Mouse (Mus musculus) liver, embryonic 14.5 days (tissue): Measurements from ENCODE around the gene Vamp5. TPM values are rescaled to one million over a fixed set of nuclear protein-coding genes. Genes with fewer than 3 reads are reported as not detected.

Experiments
- ATAC-seq: fragments of 200-750 bp; cut with Nextera tagmentation; 2 replicates; pipeline ENCODE4 v1.8.0; 2017; ENCODE audit warnings: moderate number of reproducible peaks, mild to moderate bottlenecking, moderate library complexity; ENCODE audit not compliant: insufficient read depth
- DNase-seq, 3 experiments: peaks; one replicate each; pipeline ENCODE4 v3.0.0-alpha.2; 2012 to 2013; ENCODE audit warnings: low read depth in 3 of 3, low spot score in 3 of 3
- H3K27ac ChIP-seq: fragments of 300-500 bp; sonication (generic); 2 replicates; pipeline ENCODE4 v1.5.1; 2014; ENCODE audit warnings: moderate library complexity, mild to moderate bottlenecking, control low read depth, inconsistent platforms
- H3K27me3 ChIP-seq: fragments of 300-500 bp; sonication (generic); 2 replicates; pipeline ENCODE4 v1.6.1; 2014; ENCODE audit warnings: mild to moderate bottlenecking, low read length, moderate library complexity; ENCODE audit not compliant: control insufficient read depth, insufficient read depth
- H3K36me3 ChIP-seq: fragments of 300-500 bp; sonication (generic); replicated peaks from 2 replicates; pipeline ENCODE4 v1.6.1; 2014; ENCODE audit warnings: low read depth; ENCODE audit not compliant: control insufficient read depth, insufficient read depth
- H3K4me1 ChIP-seq, 2 experiments: fragments of 200-500 bp in 1 of 2; fragments of 300-500 bp in 1 of 2; sonication (generic) in 1 of 2; replicated peaks; 2 replicates each; pipeline ENCODE4 v1.6.1; 2012 to 2014; ENCODE audit warnings: antibody characterized with exemption in 1 of 2, inconsistent platforms in 1 of 2, low read length in 1 of 2; ENCODE audit not compliant: control insufficient read depth in 2 of 2, insufficient read depth in 2 of 2
- H3K4me2 ChIP-seq: fragments of 300-500 bp; sonication (generic); 2 replicates; pipeline ENCODE4 v1.6.1; 2014; ENCODE audit warnings: low read depth, mild to moderate bottlenecking, control low read depth, moderate library complexity
- H3K4me3 ChIP-seq, 2 experiments: fragments of 200-500 bp in 1 of 2; fragments of 300-500 bp in 1 of 2; sonication (generic) in 1 of 2; 2 replicates each; pipeline ENCODE4 v1.5.1; 2012 to 2014; ENCODE audit warnings: low read depth in 2 of 2, low read length in 2 of 2, mild to moderate bottlenecking in 2 of 2, control low read depth in 1 of 2, inconsistent platforms in 1 of 2, moderate library complexity in 1 of 2; ENCODE audit not compliant: insufficient read depth in 1 of 2
- H3K9ac ChIP-seq: fragments of 300-500 bp; sonication (generic); replicated peaks from 2 replicates; pipeline ENCODE4 v1.6.1; 2014; ENCODE audit warnings: mild to moderate bottlenecking, control low read depth, moderate library complexity
- H3K9me3 ChIP-seq: fragments of 300-500 bp; sonication (generic); 2 replicates; pipeline ENCODE4 v1.6.1; 2016; ENCODE audit warnings: low read length, mixed read lengths; ENCODE audit not compliant: control insufficient read depth
- CTCF ChIP-seq: IDR thresholded peaks from 2 replicates; pipeline ENCODE4 v1.5.1; 2016; ENCODE audit warnings: antibody characterized with exemption, low read depth, control low read depth
- EP300 ChIP-seq: IDR thresholded peaks from 2 replicates; pipeline ENCODE4 v1.6.1; 2016; ENCODE audit warnings: antibody characterized with exemption, low read depth
- WGBS: fragments of 180-500 bp; shearing (Covaris S2); extraction: QIAGEN DNeasy Blood & Tissue Kit; methylation state at CpG from one replicate; pipeline ENCODE4 v1.1.7; 2014; ENCODE audit not compliant: insufficient replicate concordance; 5-methylcytosine and 5-hydroxymethylcytosine counted together
- polyA plus RNA-seq, 2 experiments: library from polyadenylated mRNA; depleted of rRNA in 1 of 2; stranded (reverse) in 1 of 2; unstranded in 1 of 2; fragments of >200 nt; fragmentation: Nextera tagmentation in 1 of 2; extraction: Ambion mirVana in 1 of 2; gene quantifications; 2 replicates each; pipeline versions ENCODE4 v1.2.1 to v1.2.3; 2012 to 2014

Gene Vamp5
- polyA plus RNA-seq, 2 experiments, result 72.5 to 81.0 TPM

DNA sequence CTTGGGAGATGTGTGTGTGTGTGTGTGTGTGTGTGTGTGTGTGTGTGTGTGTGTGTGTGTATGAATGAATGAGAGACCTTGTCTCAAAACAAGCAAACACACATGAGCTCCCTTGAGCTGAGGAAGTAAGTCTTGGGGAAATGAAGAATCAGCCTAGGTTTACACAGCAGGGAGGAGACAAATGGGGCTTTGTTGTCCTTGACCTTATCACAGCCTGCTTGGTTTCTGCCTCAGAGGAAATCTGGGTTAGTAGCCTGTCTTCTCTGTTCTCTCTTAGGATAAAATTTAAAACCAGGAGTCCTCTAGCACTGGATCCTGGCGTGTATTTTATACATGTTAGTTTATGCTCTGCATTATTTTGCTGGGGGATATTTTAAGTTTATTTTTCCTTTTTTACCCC lies 39.5 kb upstream of the Vamp5 start:
- peaks cover 20% of the 10 kb centered on the region for H3K36me3 ChIP-seq
- no peak overlapping the region for H3K4me3 ChIP-seq
- H3K4me2 ChIP-seq, result no peak overlapping the region
- no peaks in the 10 kb centered on the region for H3K9me3 ChIP-seq
- ATAC-seq, result no peak
- 79% methylated on average over 1 of the region's 1 CpGs for WGBS
- no peak for TF ChIP-seq EP300
- no peak for TF ChIP-seq CTCF
- H3K27me3 ChIP-seq, result no peaks in the 10 kb centered on the region
- H3K9ac ChIP-seq, result no peak overlapping the region
- no peak for DNase-seq
- no peak overlapping the region for H3K27ac ChIP-seq
- peaks cover 13 to 23% of the 10 kb centered on the region in 2 experiments for H3K4me1 ChIP-seq

DNA sequence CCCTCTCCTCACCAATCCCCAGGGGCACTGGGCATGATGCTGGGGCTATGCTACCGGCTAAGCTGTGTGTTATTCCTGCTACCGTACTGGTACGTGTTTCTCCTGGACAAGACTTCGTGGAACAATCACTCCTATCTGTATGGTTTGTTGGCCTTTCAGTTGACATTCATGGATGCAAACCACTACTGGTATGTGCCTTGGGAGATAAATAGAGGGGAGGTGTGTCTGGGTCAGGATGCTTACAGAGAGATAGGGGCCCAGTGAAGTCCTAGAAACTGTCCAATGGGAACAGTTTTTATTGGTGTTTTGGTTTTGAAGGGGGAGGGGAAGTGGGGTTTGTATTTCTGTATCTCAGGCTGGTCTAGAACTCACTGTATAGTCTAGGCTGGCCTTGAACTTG lies 38.0 kb upstream of the Vamp5 start:
- no peaks in the 10 kb centered on the region for H3K27me3 ChIP-seq
- H3K4me3 ChIP-seq, result no peak overlapping the region
- ATAC-seq (peak; percentile 63), DNase-seq (no peak)
- peaks cover 17 to 26% of the 10 kb centered on the region in 2 experiments for H3K4me1 ChIP-seq
- 0 out of 2 replicates have a peak overlapping the region, but pooled peaks have one; percentile 3 for H3K9ac ChIP-seq
- 10% methylated on average over 4 of the region's 4 CpGs for WGBS
- peaks cover 6% of the 10 kb centered on the region for H3K36me3 ChIP-seq
- TF ChIP-seq CTCF (no peak), EP300 (peak; percentile 80)
- no peaks in the 10 kb centered on the region for H3K9me3 ChIP-seq
- H3K4me2 ChIP-seq, result peak overlapping the region; percentile 11
- peak overlapping the region; percentile 31 for H3K27ac ChIP-seq

DNA sequence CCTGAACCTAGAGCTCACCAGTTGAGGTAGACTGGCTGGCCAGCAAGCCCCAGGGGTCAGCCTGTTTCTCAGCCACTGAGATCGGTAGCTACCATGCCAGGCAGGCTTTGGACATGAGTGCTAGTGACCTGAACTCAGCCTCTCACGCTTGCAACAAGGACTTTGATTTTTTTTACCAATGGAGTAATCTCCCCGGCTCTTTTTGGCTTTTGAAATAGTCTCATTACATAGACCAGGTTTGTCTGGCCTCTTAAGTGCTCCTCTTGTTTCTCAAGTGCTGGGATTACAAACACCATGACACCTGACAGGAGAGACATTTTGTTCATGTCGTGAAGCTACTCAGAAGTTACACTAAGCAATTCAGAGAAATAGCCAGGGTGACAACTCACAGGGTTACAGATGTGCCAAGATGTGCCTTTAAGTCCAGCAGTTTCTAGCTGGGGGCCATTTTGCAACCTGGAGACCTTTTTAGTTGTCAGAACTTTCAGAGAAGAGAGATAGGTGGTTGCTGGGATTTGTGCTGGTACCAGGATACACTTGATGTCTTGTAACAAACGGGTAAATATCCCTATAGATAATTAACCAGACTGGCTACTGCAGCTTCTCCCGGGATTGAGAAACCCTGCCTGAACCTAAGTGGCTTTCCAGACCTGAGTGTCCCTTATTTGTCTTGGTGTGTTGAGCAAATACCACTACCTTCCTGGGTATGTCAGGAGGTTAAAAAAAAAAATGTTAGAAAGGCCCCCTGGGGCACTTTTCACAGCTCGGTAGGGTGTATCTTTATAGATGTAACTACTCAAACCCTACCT lies 35.9 kb upstream of the Vamp5 start:
- no peak overlapping the region for H3K27ac ChIP-seq
- H3K9ac ChIP-seq, result no peak overlapping the region
- H3K36me3 ChIP-seq, result no peaks in the 10 kb centered on the region; the same call in none of the 2 replicates
- DNase-seq, result no peak
- no peak for ATAC-seq
- H3K4me2 ChIP-seq, result peak overlapping the region; percentile 86
- 66% methylated on average over 7 of the region's 7 CpGs for WGBS
- peaks cover 17 to 26% of the 10 kb centered on the region in 2 experiments for H3K4me1 ChIP-seq
- H3K9me3 ChIP-seq, result no peaks in the 10 kb centered on the region
- peak overlapping the region in 1 of 2 experiments; percentile 65; a peak in 1 of 4 replicates for H3K4me3 ChIP-seq
- TF ChIP-seq CTCF, result no peak
- TF ChIP-seq EP300, result no peak
- no peaks in the 10 kb centered on the region for H3K27me3 ChIP-seq

DNA sequence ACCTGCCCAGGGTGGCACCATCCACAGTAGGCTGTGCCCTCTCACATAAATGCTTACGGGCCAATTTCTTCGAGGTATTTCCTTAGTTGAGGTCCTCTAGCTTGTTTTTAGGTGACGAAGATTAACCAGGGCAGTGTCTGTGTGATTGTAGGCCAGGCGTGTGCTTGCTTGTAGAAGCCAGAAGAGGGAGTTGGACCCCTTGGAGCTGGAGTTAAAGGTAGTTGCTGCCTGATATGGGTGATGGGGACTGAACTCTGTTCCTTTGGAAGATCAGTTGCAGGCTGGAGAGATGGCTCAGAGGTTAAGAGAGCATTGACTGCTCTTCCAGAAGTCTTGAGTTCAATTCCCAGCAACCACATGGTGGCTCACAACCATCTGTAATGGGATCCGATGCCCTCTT lies 34.9 kb upstream of the Vamp5 start:
- Histone ChIP-seq H3K9me3 (no peaks in the 10 kb centered on the region), H3K27ac (peak overlapping the region; percentile 31; the same call in 1 of the 2 replicates), H3K9ac (no peak overlapping the region; the same call in 1 of the 2 replicates), H3K4me2 (peak overlapping the region; percentile 86), H3K36me3 (no peaks in the 10 kb centered on the region; the same call in none of the 2 replicates), H3K4me1 (peaks cover 17 to 26% of the 10 kb centered on the region in 2 experiments), H3K27me3 (no peaks in the 10 kb centered on the region), H3K4me3 (peak overlapping the region; percentile 43 to 65)
- no peak for DNase-seq
- no peak for ATAC-seq
- whole genome bisulfite sequencing, result 68% methylated on average over 5 of the region's 5 CpGs
- TF ChIP-seq EP300, result no peak
- peak; percentile 32 for TF ChIP-seq CTCF

DNA sequence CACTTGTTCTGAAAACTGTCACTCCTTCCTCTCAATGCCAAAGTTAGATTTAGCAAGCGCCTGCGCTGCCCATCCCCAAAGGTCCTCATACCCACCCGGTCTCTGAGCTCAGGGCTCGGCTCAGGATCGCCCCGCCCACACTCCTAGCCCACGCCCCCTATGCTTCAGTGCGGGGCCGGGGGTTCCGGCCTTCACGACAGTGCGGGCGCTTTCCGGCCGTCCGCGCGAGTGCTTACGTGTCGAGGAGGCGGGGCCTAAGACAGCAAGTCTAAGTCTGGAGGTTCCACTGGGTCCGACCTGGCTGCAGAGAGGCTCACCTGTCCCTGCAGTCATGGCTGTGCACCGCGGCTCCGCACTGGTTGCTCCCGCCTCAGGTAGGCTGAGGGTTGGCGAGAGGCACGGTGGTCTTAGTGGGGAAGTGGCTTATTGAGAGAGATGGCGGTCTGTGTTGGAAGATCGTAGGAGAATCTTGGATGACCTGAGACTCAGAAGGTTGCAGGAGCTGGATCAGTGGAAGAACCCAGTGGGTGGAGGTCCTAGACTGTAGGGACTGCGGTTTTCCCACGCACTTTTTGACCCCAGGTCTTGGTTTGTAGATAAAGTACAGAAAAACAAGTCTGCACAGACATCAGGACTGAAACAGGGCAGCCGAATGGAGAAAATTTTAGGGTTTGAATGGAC lies 33.9 kb upstream of the Vamp5 start, which contains the start of gene Ggcx:
Ggcx (plus strand) TSS at position 233 of the 681 bp plus-strand sequence.
- Histone ChIP-seq H3K27ac (peak within 1 kb of the TSS; percentile 45), H3K9me3 (no peaks in the 10 kb centered on the region), H3K4me3 (peak within 1 kb of the TSS; percentile 65 to 84), H3K9ac (peak within 1 kb of the TSS; percentile 80), H3K36me3 (no peaks in the 10 kb centered on the region; the same call in none of the 2 replicates), H3K27me3 (no peaks in the 10 kb centered on the region), H3K4me1 (peaks cover 17 to 26% of the 10 kb centered on the region in 2 experiments), H3K4me2 (peak within 1 kb of the TSS; percentile 86)
- no peak for TF ChIP-seq EP300
- TF ChIP-seq CTCF, result peak; percentile 17; the same call in 1 of the 2 replicates
- WGBS, result under 1% methylated on average over 33 of the region's 33 CpGs
- DNase-seq, result peak; percentile 87 to 89 (median 87)
- ATAC-seq, result peak; percentile 83
